Mouse (Mus musculus): ENCODE measurements around the gene S100a7a. TPM values are rescaled to one million over a fixed set of nuclear protein-coding genes. Genes with fewer than 3 reads are reported as not detected.

S100a7a gene
- total RNA-seq (2023): not detected

DNA sequence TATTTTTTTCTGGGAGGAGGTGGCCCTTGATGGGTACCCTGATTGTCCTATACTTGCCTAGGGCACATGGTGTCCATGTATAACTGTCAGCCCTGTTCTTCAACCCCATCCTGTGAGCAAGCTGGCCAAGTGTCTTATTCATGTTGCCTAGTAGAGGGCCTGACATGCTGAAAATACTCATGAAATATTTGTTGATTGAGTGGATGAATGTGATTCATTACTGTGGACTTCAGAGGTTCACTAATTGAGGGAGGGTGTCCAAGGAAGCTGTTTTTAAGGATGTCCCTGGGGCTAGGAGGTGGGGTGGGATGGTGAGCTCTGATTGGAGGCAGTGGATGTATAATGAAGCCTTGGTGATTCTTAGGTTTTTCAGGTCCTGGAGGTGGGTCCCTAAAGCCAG, at the start of gene S100a7a:
Gene S100a7a, plus strand, starts transcription at position 301 of the 400 bp plus-strand sequence.

DNA sequence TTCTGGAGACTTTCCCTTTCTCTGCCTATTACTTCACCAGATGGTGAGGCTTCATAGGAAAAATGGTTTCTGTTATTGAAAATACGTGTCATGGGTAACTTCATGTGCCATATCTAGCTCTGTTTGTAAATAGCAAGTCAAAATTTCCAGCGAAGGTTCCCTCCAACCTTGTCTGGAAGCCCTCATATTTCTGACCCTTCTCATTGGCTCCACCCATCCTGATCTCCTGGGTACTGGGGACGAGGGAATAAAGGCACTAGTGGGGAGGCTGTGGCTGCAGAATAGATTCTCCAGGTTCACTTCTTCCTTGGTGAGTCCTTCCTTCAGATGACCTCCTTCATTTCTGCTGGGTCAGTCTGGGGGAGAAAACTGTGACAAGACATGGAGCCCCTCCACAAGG, 45.6 kb upstream of the S100a7a start, which contains the start of gene S100a5:
Gene S100a5, plus strand, starts transcription at position 301 of the 400 bp plus-strand sequence.

DNA sequence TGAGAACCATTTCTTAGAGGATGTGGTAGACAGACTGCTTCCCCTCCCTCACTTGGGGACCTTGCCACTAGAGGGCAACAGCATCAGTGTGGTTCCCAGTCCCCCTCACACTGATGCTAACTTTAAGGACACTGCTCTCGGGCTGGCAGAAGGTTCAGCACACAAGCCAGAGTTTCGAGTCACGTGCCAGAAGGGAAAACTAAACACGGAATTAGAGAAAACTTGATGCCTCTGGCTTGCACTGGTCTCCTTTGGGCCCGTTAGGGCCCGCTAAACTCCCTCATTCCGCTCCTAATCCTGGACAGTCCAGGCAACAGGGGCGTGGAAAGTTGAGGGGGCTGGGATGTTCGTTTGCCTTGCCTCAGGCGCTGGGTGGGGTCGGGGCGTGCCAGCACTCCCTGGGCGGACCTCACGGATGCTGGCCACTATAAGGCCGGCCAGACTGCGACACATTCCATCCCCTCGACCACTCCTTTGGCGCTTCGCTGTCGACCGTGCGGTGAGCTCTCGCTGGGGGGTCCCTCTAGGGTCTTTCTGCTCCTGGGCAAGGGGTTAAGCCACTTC, 41.0 kb upstream of the S100a7a start, which contains the start of gene S100a6:
Gene S100a6, plus strand, starts transcription at position 155 of the 564 bp plus-strand sequence.

DNA sequence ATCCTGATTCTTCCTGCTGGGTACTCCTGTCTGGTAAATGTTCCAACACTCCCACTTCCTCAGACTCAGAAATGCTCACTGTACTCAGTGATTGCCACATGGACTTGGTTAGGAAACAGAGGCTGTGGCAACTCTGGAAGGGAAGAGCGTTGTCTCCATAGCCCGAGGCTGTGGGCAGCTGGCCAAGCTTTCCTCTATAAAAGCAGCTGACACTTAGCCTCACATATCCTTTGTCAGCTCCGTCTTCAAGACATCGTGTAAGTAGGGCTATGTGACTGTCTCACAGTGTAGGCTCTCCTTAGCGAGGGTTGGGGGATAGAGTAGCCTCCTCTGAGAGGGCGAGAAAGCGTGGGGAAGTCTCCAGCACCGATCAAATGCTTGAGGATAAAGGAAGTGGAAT, 15.0 kb downstream of the S100a7a start, which contains the start of gene S100a8:
Gene S100a8, plus strand, starts transcription at position 133 of the 400 bp plus-strand sequence.

DNA sequence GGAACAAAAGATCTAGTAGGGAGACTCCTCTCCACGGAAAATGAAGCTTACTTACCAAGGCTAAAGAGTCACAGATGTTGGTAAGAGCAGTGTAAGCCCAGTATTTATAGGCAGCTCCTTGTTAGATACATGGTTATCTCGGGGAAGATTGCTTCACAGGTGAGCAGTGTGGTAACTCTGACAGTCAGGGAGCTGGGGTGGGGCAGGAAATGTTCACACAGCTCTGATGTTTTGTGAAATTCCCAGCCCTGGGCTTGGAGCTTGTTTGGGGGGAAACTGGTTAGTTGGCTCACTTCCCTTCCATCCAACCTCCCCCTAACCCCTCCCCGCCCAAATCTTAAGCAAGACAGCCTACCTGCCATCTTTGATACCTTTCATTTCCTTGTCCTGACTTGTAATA, 41.8 kb downstream of the S100a7a start, which contains the start of gene S100a9:
Gene S100a9, minus strand, starts transcription at position 109 of the 400 bp plus-strand sequence.

Other genes starting within 250 kb of the S100a7a start
- 10 to 100 TPM; 35.1 to 39.0 TPM for gene Ints3, start 220.4 kb upstream of the S100a7a start, total RNA-seq (2023)
- gene Npr1, start 188.2 kb upstream of the S100a7a start, total RNA-seq (2023): under 1 TPM in 1 of 2 experiments, not detected in 1; 0.52 TPM
- gene Ilf2, start 177.9 kb upstream of the S100a7a start, total RNA-seq (2023): 10 to 100 TPM; 40.5 to 47.3 TPM
- gene Snapin, start 163.0 kb upstream of the S100a7a start, total RNA-seq (2023): 10 to 100 TPM; 42.2 to 43.7 TPM
- 100 to 1,000 TPM; 112 to 113 TPM for gene Chtop, start 144.5 kb upstream of the S100a7a start, total RNA-seq (2023)
- 10 to 100 TPM; 24.1 to 24.6 TPM for gene S100a1, start 139.6 kb upstream of the S100a7a start, total RNA-seq (2023)
- 10 to 100 TPM; 36.8 to 37.4 TPM for gene S100a13, start 139.6 kb upstream of the S100a7a start, total RNA-seq (2023)
- under 1 TPM in 1 of 2 experiments, not detected in 1; 0.52 TPM for gene S100a14, start 127.2 kb upstream of the S100a7a start, total RNA-seq (2023)
- gene S100a16, start 116.8 kb upstream of the S100a7a start, total RNA-seq (2023): not detected
- gene S100a3, start 93.4 kb upstream of the S100a7a start, total RNA-seq (2023): 1 to 10 TPM in 1 of 2 experiments, not detected in 1; 1.0 TPM
- gene S100a2, start 63.8 kb upstream of the S100a7a start, total RNA-seq (2023): not detected
- not detected for gene Gm42674, start 52.1 kb upstream of the S100a7a start, total RNA-seq (2023)
- gene S100a4, start 50.2 kb upstream of the S100a7a start, total RNA-seq (2023): 1,000 to 10,000 TPM; 1,255 to 1,377 TPM
- not detected for gene S100a5, start 45.5 kb upstream of the S100a7a start, total RNA-seq (2023)
- gene S100a6, start 41.1 kb upstream of the S100a7a start, total RNA-seq (2023): 100 to 1,000 TPM; 672 to 834 TPM
- gene S100a8, start 15.0 kb downstream of the S100a7a start, total RNA-seq (2023): 10 to 100 TPM in 1 of 2 experiments, 1 to 10 TPM in 1; 9.4 to 13.9 TPM
- gene S100a9, start 41.7 kb downstream of the S100a7a start, total RNA-seq (2023): 10 to 100 TPM; 10.3 to 13.2 TPM
- not detected for gene Pglyrp4, start 72.9 kb downstream of the S100a7a start, total RNA-seq (2023)
- gene Gm5849, start 123.9 kb downstream of the S100a7a start, total RNA-seq (2023): not detected

Measured in monocyte, adult 59 days (primary cell).